Mouse (Mus musculus): ENCODE data around the gene Polg.

GRCm38 (mm10) chr7:79398971-79399370, 67.2 kb downstream of the Polg start:
- no peak for TF ChIP-seq CTCF (IDR thresholded peaks at IDR 0.05; ENCODE audit: low read depth)
- TF ChIP-seq EP300 (IDR thresholded peaks at IDR 0.05; ENCODE audit: low read depth) = no peak

Measured in heart, postnatal 0 days (tissue).